In genomic region chr7:49678100-49678825, GRCm38 (mm10) we compare ENCODE assay signal across 24 mouse cellular contexts. TPM values are rescaled to one million over a fixed set of nuclear protein-coding genes. Genes with fewer than 3 reads are reported as not detected.
DNase-seq lines count a peak whose midpoint lies in the region; ATAC-seq lines count a peak whose summit lies in the region.
"Had no signal": no experiment of that assay in that cellular context is flagged by ENCODE, and none has a peak within 500 bp of the region (broad histone marks: within the 10 kb centered on the region; RNA-seq: fewer than 3 reads in every experiment).

No protein-coding gene starts in this region.

- ATAC-seq in forebrain, embryonic 15.5 days (replicated peaks), result no peak
- no peak for ATAC-seq in midbrain, embryonic 16.5 days
- ATAC-seq in neural tube, embryonic 11.5 days (ENCODE audit: insufficient read depth, low FRiP score, low TSS enrichment), result no peak
- ATAC-seq in cerebellum, adult (ENCODE audit: insufficient number of reproducible peaks, low FRiP score, low TSS enrichment), result no peak
- ATAC-seq: intestine, postnatal 0 days had no signal

- H3K9me3 ChIP-seq in forebrain, embryonic 10.5 days, result no peaks in the 10 kb centered on the region
- H3K9me3 ChIP-seq in forebrain, embryonic 15.5 days, result no peaks in the 10 kb centered on the region
- no peaks in the 10 kb centered on the region for H3K9me3 ChIP-seq in midbrain, embryonic 10.5 days (replicated peaks)
- no peaks in the 10 kb centered on the region for H3K9me3 ChIP-seq in midbrain, embryonic 16.5 days (replicated peaks; ENCODE audit: control insufficient read depth, low read length, poor library complexity, severe bottlenecking)
- no peaks in the 10 kb centered on the region for H3K9me3 ChIP-seq in neural tube, embryonic 11.5 days (ENCODE audit: control insufficient read depth, low read length)
- H3K9me3 ChIP-seq: embryonic facial prominence, embryonic 15.5 days; hindbrain, embryonic 10.5 days; kidney, embryonic 15.5 days; limb, embryonic 13.5 days; liver, embryonic 13.5 days had no signal

- no peak overlapping the region for H3K4me2 ChIP-seq in forebrain, embryonic 15.5 days (replicated peaks)
- no peak overlapping the region for H3K4me2 ChIP-seq in midbrain, embryonic 16.5 days (ENCODE audit: low read length)
- no peak overlapping the region for H3K4me2 ChIP-seq in neural tube, embryonic 11.5 days (ENCODE audit: low read depth)
- H3K4me2 ChIP-seq: embryonic facial prominence, embryonic 15.5 days; kidney, embryonic 15.5 days; limb, embryonic 13.5 days; liver, embryonic 13.5 days; lung, embryonic 14.5 days had no signal

- H3K4me1 ChIP-seq in forebrain, embryonic 10.5 days, result peaks cover 33% of the 10 kb centered on the region
- H3K4me1 ChIP-seq in forebrain, embryonic 15.5 days, result peaks cover 2% of the 10 kb centered on the region; the same call in 1 of the 2 replicates
- peaks cover 66% of the 10 kb centered on the region for H3K4me1 ChIP-seq in midbrain, embryonic 10.5 days
- no peaks in the 10 kb centered on the region for H3K4me1 ChIP-seq in midbrain, embryonic 16.5 days (ENCODE audit: control insufficient read depth, insufficient read depth, low read length)
- no peaks in the 10 kb centered on the region for H3K4me1 ChIP-seq in neural tube, embryonic 11.5 days (ENCODE audit: control insufficient read depth, insufficient read depth, low read length)
- H3K4me1 ChIP-seq: liver, embryonic 13.5 days had no signal

- peaks cover 97% of the 10 kb centered on the region for H3K27me3 ChIP-seq in forebrain, embryonic 10.5 days (ENCODE audit: poor library complexity, severe bottlenecking)
- peaks cover 72% of the 10 kb centered on the region for H3K27me3 ChIP-seq in forebrain, embryonic 15.5 days
- peaks cover 97% of the 10 kb centered on the region for H3K27me3 ChIP-seq in midbrain, embryonic 10.5 days (ENCODE audit: low read depth, poor library complexity, severe bottlenecking)
- H3K27me3 ChIP-seq in midbrain, embryonic 16.5 days (ENCODE audit: control insufficient read depth, insufficient read depth, low read depth, low read length), result peaks cover 44% of the 10 kb centered on the region
- H3K27me3 ChIP-seq in neural tube, embryonic 11.5 days (ENCODE audit: control insufficient read depth, insufficient read depth, low read length), result peaks cover 90% of the 10 kb centered on the region

- H3K27ac ChIP-seq in forebrain, embryonic 10.5 days, result 0 out of 2 replicates have a peak overlapping the region, but pooled peaks have one; percentile 35
- H3K27ac ChIP-seq in forebrain, embryonic 15.5 days (replicated peaks), result no peak overlapping the region
- H3K27ac ChIP-seq in midbrain, embryonic 10.5 days (replicated peaks), result peak overlapping the region; percentile 34
- no peak overlapping the region for H3K27ac ChIP-seq in midbrain, embryonic 16.5 days (ENCODE audit: low read length)
- H3K27ac ChIP-seq in neural tube, embryonic 11.5 days (ENCODE audit: low read depth, low read length), result no peak overlapping the region
- H3K27ac ChIP-seq: embryonic facial prominence, embryonic 15.5 days; hindbrain, embryonic 10.5 days; kidney, embryonic 15.5 days; limb, embryonic 13.5 days; liver, embryonic 13.5 days had no signal

- 1% methylated on average over 22 of the region's 22 CpGs for WGBS in forebrain, embryonic 10.5 days
- 2% methylated on average over 22 of the region's 22 CpGs for whole genome bisulfite sequencing in forebrain, embryonic 15.5 days
- WGBS in midbrain, embryonic 10.5 days, result 1% methylated on average over 22 of the region's 22 CpGs
- 2% methylated on average over 22 of the region's 22 CpGs for WGBS in midbrain, embryonic 16.5 days
- WGBS in neural tube, embryonic 11.5 days, result 2% methylated on average over 22 of the region's 22 CpGs

- H3K36me3 ChIP-seq in forebrain, embryonic 10.5 days (replicated peaks), result no peaks in the 10 kb centered on the region
- no peaks in the 10 kb centered on the region for H3K36me3 ChIP-seq in forebrain, embryonic 15.5 days
- no peaks in the 10 kb centered on the region for H3K36me3 ChIP-seq in midbrain, embryonic 10.5 days
- no peaks in the 10 kb centered on the region for H3K36me3 ChIP-seq in midbrain, embryonic 16.5 days (ENCODE audit: control insufficient read depth, insufficient read depth, low read length)
- no peaks in the 10 kb centered on the region for H3K36me3 ChIP-seq in neural tube, embryonic 11.5 days (ENCODE audit: control insufficient read depth, insufficient read depth, low read length)
- H3K36me3 ChIP-seq: embryonic facial prominence, embryonic 15.5 days; hindbrain, embryonic 10.5 days; kidney, embryonic 15.5 days; limb, embryonic 13.5 days; liver, embryonic 13.5 days had no signal

- no peak for DNase-seq in forebrain, embryonic 10.5 days (ENCODE audit: extremely low spot score, low spot score)
- peak; percentile 45 for DNase-seq in midbrain, embryonic 10.5 days (ENCODE audit: low spot score)
- DNase-seq in embryo, embryonic 10 days (ENCODE audit: low spot score), result peak; percentile 33
- peak; percentile 41 for DNase-seq in neural tube, embryonic 11.5 days (ENCODE audit: low spot score)
- no peak for DNase-seq in thymus, postnatal 4 days
- DNase-seq: cerebellum, adult 9-10 months; gastrocnemius, postnatal 25 days; kidney, postnatal 4 days; layer of hippocampus, adult 9-11 months; liver, embryonic 13.5 days; lung, embryonic 14.5 days; lung, postnatal 4 days; spleen, adult 18-20 months; thymus, postnatal 25 days had no signal

- H3K4me3 ChIP-seq in forebrain, embryonic 10.5 days, result no peak overlapping the region
- no peak overlapping the region for H3K4me3 ChIP-seq in forebrain, embryonic 15.5 days
- peak overlapping the region; percentile 34 for H3K4me3 ChIP-seq in midbrain, embryonic 10.5 days
- H3K4me3 ChIP-seq in midbrain, embryonic 16.5 days (ENCODE audit: low read depth, low read length), result no peak overlapping the region
- no peak overlapping the region for H3K4me3 ChIP-seq in neural tube, embryonic 11.5 days (ENCODE audit: low read depth, low read length)
- H3K4me3 ChIP-seq: embryonic facial prominence, embryonic 15.5 days; hindbrain, embryonic 10.5 days; kidney, embryonic 15.5 days; limb, embryonic 13.5 days; liver, embryonic 13.5 days had no signal

- no peak overlapping the region for H3K9ac ChIP-seq in forebrain, embryonic 15.5 days (replicated peaks)
- no peak overlapping the region for H3K9ac ChIP-seq in midbrain, embryonic 16.5 days (ENCODE audit: low read depth, low read length)
- no peak overlapping the region for H3K9ac ChIP-seq in neural tube, embryonic 11.5 days (ENCODE audit: low read length)
- H3K9ac ChIP-seq: embryonic facial prominence, embryonic 15.5 days; kidney, embryonic 15.5 days; limb, embryonic 13.5 days; liver, embryonic 13.5 days; lung, embryonic 14.5 days had no signal

RNA-seq across cellular contexts. Expression of gene Dbx1, which starts 41.6 kb away (rescaled TPM):
- 14.1 and 15.2 TPM in 2 replicates for polyA plus RNA-seq in forebrain, embryonic 10.5 days (2016; fragmentation: Nextera tagmentation; extraction: Ambion mirVana)
- polyA plus RNA-seq in forebrain, embryonic 15.5 days (2015; fragmentation: Nextera tagmentation; extraction: Ambion mirVana), result 1.5 and 1.9 TPM in 2 replicates
- polyA plus RNA-seq in midbrain, embryonic 10.5 days (2016; fragmentation: Nextera tagmentation; extraction: Ambion mirVana), result 168 and 188 TPM in 2 replicates
- 13.4 and 18.5 TPM in 2 replicates for polyA plus RNA-seq in midbrain, embryonic 16.5 days (2015; fragmentation: Nextera tagmentation; extraction: Ambion mirVana)
- 17.2 and 18.6 TPM in 2 replicates for polyA plus RNA-seq in neural tube, embryonic 11.5 days (2014; fragmentation: Nextera tagmentation; extraction: Ambion mirVana)
- polyA plus RNA-seq: cortical plate, adult 2 months; heart, embryonic 16.5 days; intestine, postnatal 0 days; lung, embryonic 14.5 days had no signal

Comparison
In these comparisons a context has a peak if more than half of its experiments do, and no peak if none do; other contexts are left out.
1. H3K27ac ChIP-seq: peak in forebrain, embryonic 10.5 days (single experiment) and midbrain, embryonic 10.5 days (single experiment); none in forebrain, embryonic 15.5 days (single experiment), midbrain, embryonic 16.5 days (single experiment) and neural tube, embryonic 11.5 days (single experiment).
2. DNase-seq: peak in midbrain, embryonic 10.5 days (single experiment), embryo, embryonic 10 days (single experiment) and neural tube, embryonic 11.5 days (single experiment); none in forebrain, embryonic 10.5 days (single experiment) and thymus, postnatal 4 days (single experiment).